Mouse (Mus musculus) midbrain, embryonic 14.5 days (tissue): Measurements from ENCODE around the gene Rspo3. TPM values are rescaled to one million over a fixed set of nuclear protein-coding genes. Genes with fewer than 3 reads are reported as not detected.

Experiments used
- ATAC-seq: fragments of 200-750 bp; cut with Nextera tagmentation; 2 replicates; pipeline ENCODE4 v1.8.0; 2017; ENCODE audit warnings: moderate number of reproducible peaks, moderate library complexity; ENCODE audit not compliant: low FRiP score, low TSS enrichment
- DNase-seq: peaks from one replicate; pipeline ENCODE4 v3.0.0-alpha.2; 2015
- H3K27ac ChIP-seq: fragments of 300-500 bp; sonication (generic); replicated peaks from 2 replicates; pipeline ENCODE4 v1.5.1; 2014; ENCODE audit warnings: mild to moderate bottlenecking, low read depth, low read length, moderate library complexity
- H3K27me3 ChIP-seq: fragments of 300-500 bp; sonication (generic); 2 replicates; pipeline ENCODE4 v1.6.1; 2014; ENCODE audit warnings: low read length, control low read depth, mixed read lengths; ENCODE audit not compliant: control insufficient read depth, insufficient read depth
- H3K36me3 ChIP-seq: fragments of 300-500 bp; sonication (generic); 2 replicates; pipeline ENCODE4 v1.6.1; 2014; ENCODE audit warnings: low read length, control low read depth; ENCODE audit not compliant: control insufficient read depth, insufficient read depth
- H3K4me1 ChIP-seq: fragments of 300-500 bp; sonication (generic); 2 replicates; pipeline ENCODE4 v1.6.1; 2014; ENCODE audit warnings: mild to moderate bottlenecking, antibody characterized with exemption, low read length, control low read depth; ENCODE audit not compliant: control insufficient read depth, insufficient read depth
- H3K4me2 ChIP-seq: fragments of 300-500 bp; sonication (generic); 2 replicates; pipeline ENCODE4 v1.6.1; 2014; ENCODE audit warnings: mild to moderate bottlenecking, low read length, moderate library complexity
- H3K4me3 ChIP-seq: fragments of 300-500 bp; sonication (generic); replicated peaks from 2 replicates; pipeline ENCODE4 v1.5.1; 2014; ENCODE audit warnings: low read depth, low read length
- H3K9ac ChIP-seq: fragments of 300-500 bp; sonication (generic); replicated peaks from 2 replicates; pipeline ENCODE4 v1.6.1; 2014; ENCODE audit warnings: mild to moderate bottlenecking, low read length, moderate library complexity
- H3K9me3 ChIP-seq: fragments of 300-500 bp; sonication (generic); 2 replicates; pipeline ENCODE4 v1.6.1; 2016; ENCODE audit warnings: low read length, control low read depth, mixed read lengths; ENCODE audit not compliant: control insufficient read depth
- WGBS: fragments of 180-500 bp; shearing (Covaris S2); extraction: QIAGEN DNeasy Blood & Tissue Kit; methylation state at CpG from one replicate; pipeline ENCODE4 v1.1.7; 2014; 5-methylcytosine and 5-hydroxymethylcytosine counted together
- polyA plus RNA-seq: library from polyadenylated mRNA; unstranded; fragments of >200 nt; fragmentation: Nextera tagmentation; extraction: Ambion mirVana; gene quantifications from 2 replicates; pipeline ENCODE4 v1.2.1, GENCODE M21; 2014

Gene Rspo3
- polyA plus RNA-seq, 1 experiment from 2014 or later: 5.6 TPM

GRCm38 (mm10) chr10:29470454-29470853 lies 65.2 kb downstream of the Rspo3 start:
- H3K4me3 ChIP-seq: no peak overlapping the region
- no peak overlapping the region for H3K27ac ChIP-seq
- no peaks in the 10 kb centered on the region for H3K4me1 ChIP-seq
- no peak overlapping the region for H3K4me2 ChIP-seq
- no peaks in the 10 kb centered on the region for H3K9me3 ChIP-seq
- ATAC-seq (no peak), DNase-seq (no peak)
- 70% methylated on average over 5 of the region's 5 CpGs for whole genome bisulfite sequencing
- H3K27me3 ChIP-seq: no peaks in the 10 kb centered on the region
- no peak overlapping the region for H3K9ac ChIP-seq
- no peaks in the 10 kb centered on the region for H3K36me3 ChIP-seq

GRCm38 (mm10) chr10:29460100-29460499 lies 75.6 kb downstream of the Rspo3 start:
- WGBS: 86% methylated on average over 3 of the region's 3 CpGs
- Histone ChIP-seq H3K9ac (no peak overlapping the region), H3K9me3 (no peaks in the 10 kb centered on the region), H3K36me3 (no peaks in the 10 kb centered on the region), H3K4me3 (no peak overlapping the region), H3K4me1 (no peaks in the 10 kb centered on the region), H3K27ac (no peak overlapping the region), H3K27me3 (no peaks in the 10 kb centered on the region), H3K4me2 (no peak overlapping the region)
- DNase-seq: no peak
- ATAC-seq: no peak

- no peak overlapping the region for H3K9ac ChIP-seq
- no peaks in the 10 kb centered on the region for H3K9me3 ChIP-seq
- H3K36me3 ChIP-seq: no peaks in the 10 kb centered on the region
- H3K4me1 ChIP-seq: no peaks in the 10 kb centered on the region
- no peak overlapping the region for H3K4me2 ChIP-seq
- WGBS: 69% methylated on average over 2 of the region's 2 CpGs
- no peak for ATAC-seq
- no peak for DNase-seq
- H3K4me3 ChIP-seq: no peak overlapping the region
- H3K27ac ChIP-seq: no peak overlapping the region
- no peaks in the 10 kb centered on the region for H3K27me3 ChIP-seq
These were observed 76.0 kb downstream of the Rspo3 start for GRCm38 (mm10) chr10:29459632-29460031.

GRCm38 (mm10) chr10:29445076-29445475 lies 90.6 kb downstream of the Rspo3 start:
- Histone ChIP-seq H3K4me2 (no peak overlapping the region), H3K27me3 (no peaks in the 10 kb centered on the region), H3K4me1 (no peaks in the 10 kb centered on the region), H3K27ac (no peak overlapping the region), H3K4me3 (no peak overlapping the region), H3K36me3 (no peaks in the 10 kb centered on the region), H3K9me3 (no peaks in the 10 kb centered on the region), H3K9ac (no peak overlapping the region)
- no peak for DNase-seq
- WGBS: 90% methylated on average over 3 of the region's 3 CpGs
- ATAC-seq: no peak

GRCm38 (mm10) chr10:29441297-29441696 lies 94.4 kb downstream of the Rspo3 start:
- Histone ChIP-seq H3K4me1 (no peaks in the 10 kb centered on the region), H3K36me3 (no peaks in the 10 kb centered on the region), H3K27ac (no peak overlapping the region), H3K9me3 (no peaks in the 10 kb centered on the region), H3K4me2 (no peak overlapping the region), H3K9ac (no peak overlapping the region), H3K27me3 (no peaks in the 10 kb centered on the region), H3K4me3 (no peak overlapping the region)
- no peak for DNase-seq
- WGBS: 89% methylated on average over 5 of the region's 5 CpGs
- ATAC-seq: no peak

GRCm38 (mm10) chr10:29432935-29433453 lies 102.7 kb downstream of the Rspo3 start:
- no peak for ATAC-seq

GRCm38 (mm10) chr10:29426660-29427059 lies 109.0 kb downstream of the Rspo3 start:
- no peak for ATAC-seq

More at GRCm38 (mm10) chr10:29432935-29433453, 102.7 kb downstream of the Rspo3 start:
- Histone ChIP-seq H3K27me3 (no peaks in the 10 kb centered on the region), H3K9ac (no peak overlapping the region), H3K4me3 (no peak overlapping the region), H3K9me3 (no peaks in the 10 kb centered on the region), H3K4me1 (no peaks in the 10 kb centered on the region), H3K27ac (no peak overlapping the region), H3K36me3 (no peaks in the 10 kb centered on the region), H3K4me2 (no peak overlapping the region)
- 87% methylated on average over 1 of the region's 1 CpGs for WGBS
- no peak for DNase-seq

GRCm38 (mm10) chr10:29424571-29424970 lies 111.1 kb downstream of the Rspo3 start:
- H3K27ac ChIP-seq: no peak overlapping the region
- DNase-seq: no peak
- no peak for ATAC-seq
- H3K9ac ChIP-seq: no peak overlapping the region
- H3K9me3 ChIP-seq: no peaks in the 10 kb centered on the region
- H3K36me3 ChIP-seq: no peaks in the 10 kb centered on the region
- no peak overlapping the region for H3K4me2 ChIP-seq
- no peak overlapping the region for H3K4me3 ChIP-seq
- no peaks in the 10 kb centered on the region for H3K4me1 ChIP-seq
- WGBS: 89% methylated on average over 2 of the region's 2 CpGs
- H3K27me3 ChIP-seq: no peaks in the 10 kb centered on the region

More at GRCm38 (mm10) chr10:29426660-29427059, 109.0 kb downstream of the Rspo3 start:
- no peaks in the 10 kb centered on the region for H3K4me1 ChIP-seq
- 85% methylated on average over 2 of the region's 2 CpGs for WGBS
- H3K9me3 ChIP-seq: no peaks in the 10 kb centered on the region
- no peaks in the 10 kb centered on the region for H3K27me3 ChIP-seq
- H3K36me3 ChIP-seq: no peaks in the 10 kb centered on the region
- no peak overlapping the region for H3K4me2 ChIP-seq
- H3K27ac ChIP-seq: no peak overlapping the region
- H3K4me3 ChIP-seq: no peak overlapping the region
- DNase-seq: no peak
- no peak overlapping the region for H3K9ac ChIP-seq

GRCm38 (mm10) chr10:29414361-29414760 lies 121.3 kb downstream of the Rspo3 start:
- no peaks in the 10 kb centered on the region for H3K4me1 ChIP-seq
- no peak overlapping the region for H3K9ac ChIP-seq
- DNase-seq (no peak), ATAC-seq (no peak)
- no peaks in the 10 kb centered on the region for H3K9me3 ChIP-seq
- no peaks in the 10 kb centered on the region for H3K36me3 ChIP-seq
- H3K27me3 ChIP-seq: no peaks in the 10 kb centered on the region
- no peak overlapping the region for H3K4me3 ChIP-seq
- 77% methylated on average over 2 of the region's 2 CpGs for WGBS
- no peak overlapping the region for H3K27ac ChIP-seq
- no peak overlapping the region for H3K4me2 ChIP-seq
